Mouse (Mus musculus): ENCODE data around the gene Rpusd4.

DNA sequence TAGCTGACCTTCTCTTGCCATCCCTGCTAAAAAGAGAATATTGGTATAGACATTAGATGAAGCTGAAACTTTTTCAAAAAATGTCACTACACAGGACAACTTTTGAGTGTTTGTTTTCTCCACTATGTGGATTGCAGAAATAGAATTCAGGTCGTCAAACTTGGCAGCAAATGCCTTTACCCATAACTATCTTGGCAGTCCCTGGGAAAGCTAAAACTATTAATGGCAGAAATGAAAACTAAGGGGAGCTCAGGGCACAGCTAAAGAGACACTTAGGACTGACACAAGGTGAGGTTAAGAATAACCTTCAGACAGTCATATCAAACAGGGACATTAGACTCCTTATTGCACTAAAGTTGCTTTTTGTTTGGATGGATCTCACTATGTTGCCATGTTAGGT lies 49.7 kb upstream of the Rpusd4 start:
- TF ChIP-seq POLR2A (IDR thresholded peaks at IDR 0.05; ENCODE audit: low read depth, low read length), result no peak
- TF ChIP-seq CTCF (IDR thresholded peaks at IDR 0.05; ENCODE audit: extremely low read depth, insufficient read depth, insufficient read length, insufficient replicate concordance), result no peak
